Mouse (Mus musculus): Measurements from ENCODE around the gene Fmn2.

Gene Fmn2

GRCm38 (mm10) chr1:174557211-174557610 is 55.6 kb downstream of the Fmn2 start:
- no peak for DNase-seq (ENCODE audit: low read depth, low spot score)

GRCm38 (mm10) chr1:174557841-174558240 is 56.2 kb downstream of the Fmn2 start:
- DNase-seq (ENCODE audit: low read depth, low spot score) = no peak

- DNase-seq (ENCODE audit: low read depth, low spot score) = no peak
These were observed 56.9 kb downstream of the Fmn2 start for GRCm38 (mm10) chr1:174558488-174558887.

GRCm38 (mm10) chr1:174564561-174564960 is 62.9 kb downstream of the Fmn2 start:
- DNase-seq (ENCODE audit: low read depth, low spot score) = no peak

- no peak for DNase-seq (ENCODE audit: low read depth, low spot score)
These were observed 67.0 kb downstream of the Fmn2 start for GRCm38 (mm10) chr1:174568609-174569008.

- peak; percentile 8 for DNase-seq (ENCODE audit: low read depth, low spot score)
These were observed 90.9 kb downstream of the Fmn2 start for GRCm38 (mm10) chr1:174592420-174592980.

GRCm38 (mm10) chr1:174594989-174595388 is 93.4 kb downstream of the Fmn2 start:
- DNase-seq (ENCODE audit: low read depth, low spot score) = peak; percentile 25

- no peak for DNase-seq (ENCODE audit: low read depth, low spot score)
These were observed 95.9 kb downstream of the Fmn2 start for GRCm38 (mm10) chr1:174597495-174597894.

- DNase-seq (ENCODE audit: low read depth, low spot score) = no peak
These were observed 96.6 kb downstream of the Fmn2 start for GRCm38 (mm10) chr1:174598226-174598625.

- DNase-seq (ENCODE audit: low read depth, low spot score) = no peak
These were observed 98.4 kb downstream of the Fmn2 start for GRCm38 (mm10) chr1:174600041-174600440.

GRCm38 (mm10) chr1:174600620-174601019 is 99.0 kb downstream of the Fmn2 start:
- DNase-seq (ENCODE audit: low read depth, low spot score) = no peak

GRCm38 (mm10) chr1:174617368-174617767 is 115.7 kb downstream of the Fmn2 start:
- DNase-seq (ENCODE audit: low read depth, low spot score) = no peak

GRCm38 (mm10) chr1:174621512-174621911 is 119.9 kb downstream of the Fmn2 start:
- DNase-seq (ENCODE audit: low read depth, low spot score) = no peak

- DNase-seq (ENCODE audit: low read depth, low spot score) = no peak
These were observed 121.4 kb downstream of the Fmn2 start for GRCm38 (mm10) chr1:174623054-174623453.

- DNase-seq (ENCODE audit: low read depth, low spot score) = no peak
These were observed 128.4 kb downstream of the Fmn2 start for GRCm38 (mm10) chr1:174630074-174630473.

- no peak for DNase-seq (ENCODE audit: low read depth, low spot score)
These were observed 134.7 kb downstream of the Fmn2 start for GRCm38 (mm10) chr1:174636291-174636690.

GRCm38 (mm10) chr1:174637564-174638085 is 136.0 kb downstream of the Fmn2 start:
- no peak for DNase-seq (ENCODE audit: low read depth, low spot score)

GRCm38 (mm10) chr1:174640901-174641300 is 139.3 kb downstream of the Fmn2 start:
- DNase-seq (ENCODE audit: low read depth, low spot score) = no peak

GRCm38 (mm10) chr1:174643431-174644010 is 141.9 kb downstream of the Fmn2 start:
- no peak for DNase-seq (ENCODE audit: low read depth, low spot score)

- DNase-seq (ENCODE audit: low read depth, low spot score) = no peak
These were observed 147.8 kb downstream of the Fmn2 start for GRCm38 (mm10) chr1:174649421-174649826.

- no peak for DNase-seq (ENCODE audit: low read depth, low spot score)
These were observed 152.9 kb downstream of the Fmn2 start for GRCm38 (mm10) chr1:174654565-174654964.

GRCm38 (mm10) chr1:174655354-174655753 is 153.7 kb downstream of the Fmn2 start:
- no peak for DNase-seq (ENCODE audit: low read depth, low spot score)

GRCm38 (mm10) chr1:174656554-174656953 is 154.9 kb downstream of the Fmn2 start:
- no peak for DNase-seq (ENCODE audit: low read depth, low spot score)
